Mouse (Mus musculus) liver, embryonic 16.5 days (tissue): ENCODE results near the gene Grik1. TPM values are rescaled to one million over a fixed set of nuclear protein-coding genes. Genes with fewer than 3 reads are reported as not detected.

Experiments used
- polyA plus RNA-seq: library from polyadenylated mRNA; unstranded; fragments of >200 nt; fragmentation: Nextera tagmentation; extraction: Ambion mirVana; gene quantifications from 2 replicates; pipeline ENCODE4 v1.2.1, GENCODE M21; 2015

Grik1 gene
- polyA plus RNA-seq, 1 experiment from 2014 or later: not detected

Other genes with a start within 250 kb of the Grik1 start
- gene Cldn17, start 216.7 kb upstream of the Grik1 start, polyA plus RNA-seq: not detected in 2 replicates